Mouse (Mus musculus): Measurements from ENCODE around the gene Epp13. TPM values are rescaled to one million over a fixed set of nuclear protein-coding genes. Genes with fewer than 3 reads are reported as not detected.
"Not testable (repeated sequence)": the region's sequence is repeated elsewhere in the genome, so short reads cannot be mapped to it uniquely, and the experiment has no call there.

Gene Epp13
- total RNA-seq (2021), result not detected

DNA sequence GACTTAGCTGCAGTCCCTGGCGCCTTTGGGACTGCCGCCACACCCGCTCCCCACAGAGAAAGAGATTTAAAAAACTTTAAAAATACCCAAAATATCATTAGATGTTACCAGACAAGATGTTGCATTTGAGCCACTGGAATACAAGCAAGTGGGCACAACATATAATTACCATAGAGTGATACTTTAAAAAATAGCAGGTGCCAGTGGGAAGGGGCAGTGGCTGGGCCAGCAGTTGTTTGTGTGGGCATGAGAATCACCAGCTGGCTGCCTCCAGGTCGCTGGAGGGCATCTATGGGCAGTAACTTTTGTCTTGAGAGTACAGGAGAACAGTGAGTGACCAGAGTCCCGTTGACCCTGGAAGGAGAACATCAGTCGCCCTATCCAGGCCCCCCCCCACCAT is at the start of gene Epp13:
Epp13 (plus strand) TSS at position 301 of the 400 bp plus-strand sequence.
- DNase-seq, result no peak

DNA sequence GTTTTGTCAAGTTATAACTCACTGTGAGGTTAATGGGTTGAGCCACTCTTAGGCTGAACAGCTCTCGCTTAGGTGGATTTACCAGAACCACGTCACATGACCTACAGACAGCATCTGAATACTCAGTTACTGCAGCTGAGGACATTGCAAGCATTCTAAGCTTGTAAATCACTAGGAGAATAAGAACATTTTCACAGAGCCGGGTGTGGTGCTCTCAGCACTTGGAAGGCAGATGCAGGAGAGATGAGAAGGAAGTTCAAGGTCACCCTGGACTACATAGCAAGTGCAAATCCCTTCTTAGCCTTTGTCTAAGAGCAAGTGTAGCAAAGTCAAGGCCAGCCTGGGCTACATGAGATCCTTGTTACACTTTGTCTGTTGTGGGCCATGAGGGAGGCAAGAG is 48.3 kb upstream of the Epp13 start:
- DNase-seq, result no peak

DNA sequence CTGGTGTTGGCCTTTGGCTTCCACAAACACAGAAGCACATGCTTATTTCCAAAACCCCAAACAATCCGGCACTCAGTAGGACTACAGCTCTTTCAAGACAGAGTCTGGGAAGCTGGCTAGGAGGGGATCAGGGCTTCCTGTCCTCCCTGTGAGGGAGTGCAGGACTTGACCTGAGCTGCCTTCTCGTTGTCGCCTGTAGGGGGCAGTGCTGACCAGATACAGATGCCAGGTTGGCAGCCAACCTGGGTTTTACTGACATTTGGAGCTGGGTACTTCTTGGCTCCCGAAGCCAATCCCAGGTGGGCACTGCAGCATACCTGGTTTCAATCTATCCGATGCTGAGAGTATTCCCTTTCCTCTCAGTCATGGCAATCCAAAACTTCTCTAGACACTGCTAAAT is 39.4 kb upstream of the Epp13 start:
- DNase-seq, result no peak

DNA sequence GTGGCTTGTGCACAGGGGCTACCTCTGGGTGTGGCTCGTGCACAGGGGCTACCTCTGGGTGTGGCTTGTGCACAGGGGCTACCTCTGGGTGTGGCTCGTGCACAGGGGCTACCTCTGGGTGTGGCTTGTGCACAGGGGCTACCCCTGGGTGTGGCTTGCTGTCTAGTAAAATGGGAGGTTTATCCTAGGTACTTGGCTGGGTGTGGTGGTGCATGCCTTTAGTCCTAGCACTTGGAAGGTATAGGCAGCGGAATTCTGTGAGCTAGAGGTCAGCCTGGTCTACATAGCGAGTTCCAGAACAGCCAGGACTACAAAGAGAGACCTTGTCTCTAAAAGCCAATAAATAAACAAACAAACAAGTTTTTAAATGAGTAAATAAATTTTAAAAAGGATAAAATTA is 37.8 kb upstream of the Epp13 start:
- DNase-seq, result not testable (repeated sequence)

DNA sequence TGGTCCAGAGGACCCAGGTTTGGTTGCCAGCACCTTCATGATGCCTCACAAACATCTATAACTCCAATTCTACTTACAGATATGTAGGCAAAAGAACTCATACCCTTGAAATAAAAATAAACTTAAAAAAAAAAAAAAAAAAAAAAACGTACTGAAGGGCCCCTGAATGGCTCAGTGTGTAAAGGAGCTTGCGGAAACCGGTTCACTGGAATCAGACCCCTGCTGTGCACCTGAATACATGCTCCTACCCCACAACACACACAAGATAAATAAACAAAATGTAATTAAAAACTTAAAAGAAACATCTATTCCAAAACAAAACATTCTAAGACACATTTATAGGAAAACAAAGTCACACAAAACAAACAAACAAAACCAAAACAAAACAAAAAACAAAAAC is 32.4 kb upstream of the Epp13 start:
- no peak for DNase-seq

DNA sequence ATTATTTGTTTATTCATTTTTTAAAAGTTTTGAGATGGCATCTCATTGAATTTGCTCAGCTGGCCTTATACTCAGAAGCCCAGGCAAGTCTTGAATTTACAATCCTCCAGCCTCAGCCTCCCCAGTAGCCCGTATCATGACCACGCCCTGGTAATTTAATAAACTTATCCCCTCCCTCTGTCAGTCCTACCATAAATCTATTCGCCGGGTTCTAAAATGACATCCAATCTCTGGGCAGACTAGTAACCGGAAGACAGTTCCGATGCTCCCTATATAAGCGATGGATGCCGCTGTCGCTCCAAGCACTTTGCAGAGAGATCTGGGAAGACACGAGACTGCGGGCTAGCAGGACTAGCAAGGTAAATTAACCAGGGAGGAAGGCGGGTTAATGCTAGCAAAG is 30.5 kb upstream of the Epp13 start, which contains the start of gene Zscan5b:
Zscan5b (plus strand) TSS at position 301 of the 400 bp plus-strand sequence.
- no peak for DNase-seq

DNA sequence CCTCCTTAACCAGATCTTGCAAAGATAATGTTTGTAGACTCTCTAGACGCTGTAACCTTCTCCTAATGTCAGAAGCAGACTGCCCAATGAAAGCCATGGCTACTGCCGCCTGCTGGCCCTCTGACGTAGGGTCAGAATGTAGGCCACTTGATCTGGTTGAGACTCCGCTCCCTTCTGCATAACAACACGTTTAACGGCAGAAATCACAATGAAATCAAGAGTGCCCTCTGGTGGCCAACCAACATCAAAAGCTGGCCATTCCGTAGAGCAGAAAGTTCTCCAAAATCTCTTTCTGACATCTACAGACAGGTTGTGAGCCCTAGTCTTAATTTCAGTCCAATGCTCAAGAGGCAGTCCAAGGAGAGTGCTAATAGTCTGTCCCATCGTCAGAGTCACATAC is 24.0 kb upstream of the Epp13 start:
- peak in 1 of 2 experiments; percentile 4 for DNase-seq

DNA sequence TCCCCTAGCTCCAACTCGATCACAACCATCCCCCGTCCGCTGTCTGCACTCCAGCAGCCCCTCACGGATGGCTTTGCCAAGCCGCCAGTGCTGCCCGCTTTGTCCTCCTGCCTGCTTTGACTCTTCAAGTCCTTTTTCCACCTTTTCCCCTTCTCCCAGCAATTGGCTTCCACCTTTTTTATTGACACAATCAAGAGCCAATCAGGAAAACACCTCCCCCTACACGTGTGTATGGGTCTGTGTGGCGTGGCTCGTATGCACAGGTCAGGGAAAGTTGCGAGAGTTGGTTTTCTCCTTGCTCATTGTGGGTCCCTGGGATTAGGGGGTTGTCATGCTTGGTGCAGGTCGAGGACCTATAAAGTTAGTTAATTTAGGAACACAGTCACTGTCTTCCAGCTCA is 12.7 kb upstream of the Epp13 start:
- no peak for DNase-seq

DNA sequence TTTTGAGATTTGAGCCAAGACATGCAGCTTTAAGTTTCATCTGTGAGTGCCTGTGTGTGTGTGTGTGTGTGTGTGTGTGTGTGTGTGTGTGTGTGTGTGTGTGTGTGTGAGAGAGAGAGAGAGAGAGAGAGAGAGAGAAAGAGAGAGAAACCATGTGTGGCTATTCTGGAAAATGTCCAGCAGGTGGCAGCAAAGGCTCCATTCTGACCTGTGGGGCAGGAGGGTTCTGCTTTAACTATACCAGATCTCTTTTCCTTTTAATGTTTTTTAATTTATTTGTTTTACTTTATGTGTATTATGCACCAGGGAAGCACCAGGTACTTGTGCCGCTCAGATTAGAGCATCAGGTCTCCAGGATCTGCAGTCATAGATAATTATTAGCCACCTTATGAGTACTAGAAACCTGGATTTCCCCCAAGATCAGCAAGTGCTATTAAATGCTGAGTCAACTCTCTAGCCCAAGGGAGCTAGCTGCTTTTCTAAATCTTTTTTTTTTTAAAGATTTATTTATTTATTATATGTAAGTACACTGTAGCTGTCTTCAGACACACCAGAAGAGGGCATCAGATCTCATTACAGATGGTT is 11.6 kb upstream of the Epp13 start:
- DNase-seq, result peak in 1 of 2 experiments; percentile 5

DNA sequence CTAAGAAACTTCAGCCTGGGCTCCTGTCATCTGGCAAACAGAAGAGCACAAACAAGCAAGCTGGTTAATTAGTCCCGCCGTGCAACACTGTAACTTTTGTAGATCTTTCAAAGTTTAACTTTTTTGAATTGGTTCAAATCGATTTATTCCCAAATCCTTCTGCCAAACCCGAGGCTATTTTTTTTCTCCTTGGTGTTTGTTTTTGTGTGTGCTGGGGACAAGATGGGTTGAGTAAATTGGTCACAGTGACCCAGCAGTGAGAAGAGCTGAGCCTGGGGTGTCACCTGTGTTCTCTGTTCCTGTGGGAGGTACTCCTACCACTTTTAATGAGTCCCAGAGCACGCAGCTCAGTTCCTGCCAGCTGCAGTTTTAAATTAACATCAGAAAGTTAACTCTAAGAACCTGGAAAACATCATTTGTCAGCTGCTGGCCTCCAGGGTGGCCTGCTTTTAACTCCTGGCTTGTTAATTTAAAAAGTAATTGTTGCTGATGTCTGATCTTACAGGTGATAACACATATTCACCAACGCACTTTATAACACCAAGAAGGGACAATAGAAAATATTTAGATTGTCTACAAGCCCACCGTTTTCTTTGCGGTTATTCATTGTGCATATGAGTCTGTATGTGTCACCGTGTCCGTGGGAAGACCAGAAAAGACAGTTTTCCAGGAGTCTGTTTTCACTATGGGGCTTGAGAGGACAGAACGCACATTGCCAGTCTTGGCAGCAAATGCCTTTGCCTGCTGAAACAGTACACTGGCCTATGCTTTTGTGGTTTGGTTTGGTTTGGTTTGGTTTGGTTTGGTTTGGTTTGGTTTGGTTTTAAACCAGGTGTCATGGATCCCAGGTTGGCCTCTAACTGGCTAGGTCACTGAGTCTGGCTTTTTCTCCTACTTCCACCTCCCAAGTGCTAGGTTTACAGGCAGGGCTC is 7.9 kb upstream of the Epp13 start:
- no peak for DNase-seq

DNA sequence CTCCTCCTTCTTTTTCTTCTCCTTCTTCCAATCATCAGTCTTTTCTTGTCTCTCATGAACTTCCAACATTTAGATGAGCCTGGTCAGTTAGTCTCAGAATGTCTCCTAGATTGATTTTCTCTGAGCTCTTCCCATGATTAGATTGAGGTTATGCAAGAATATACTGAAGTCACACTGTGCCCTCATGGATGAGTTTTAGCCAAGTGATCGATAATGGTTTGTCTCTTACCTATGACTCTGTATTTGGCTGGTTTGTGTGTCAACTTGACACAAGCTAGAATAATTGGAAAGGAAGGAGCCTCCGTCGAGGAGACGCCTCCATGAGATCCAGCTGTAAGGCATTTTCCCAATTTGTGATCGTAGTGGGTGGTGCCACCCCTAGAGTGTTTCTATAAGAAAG is 1.9 kb downstream of the Epp13 start:
- DNase-seq, result no peak

DNA sequence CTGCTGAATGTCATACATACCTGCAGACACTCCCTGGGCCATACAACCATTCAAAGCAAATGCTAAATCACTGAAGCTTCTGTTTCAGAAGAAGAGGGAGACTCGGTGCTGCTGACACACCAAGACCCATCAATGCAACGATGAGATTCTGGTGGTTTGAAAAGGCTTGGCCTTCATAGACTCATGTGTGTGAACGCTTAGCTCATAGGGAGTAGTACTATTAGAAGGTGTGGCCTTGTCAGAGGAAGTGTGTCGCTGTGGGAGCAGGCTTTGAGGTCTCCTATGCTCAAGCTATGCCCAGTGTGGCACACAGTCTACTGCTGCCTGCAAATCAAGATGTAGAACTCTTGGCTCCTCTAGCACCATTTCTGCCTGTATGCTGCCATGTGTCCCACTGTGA is 4.9 kb downstream of the Epp13 start:
- no peak for DNase-seq

DNA sequence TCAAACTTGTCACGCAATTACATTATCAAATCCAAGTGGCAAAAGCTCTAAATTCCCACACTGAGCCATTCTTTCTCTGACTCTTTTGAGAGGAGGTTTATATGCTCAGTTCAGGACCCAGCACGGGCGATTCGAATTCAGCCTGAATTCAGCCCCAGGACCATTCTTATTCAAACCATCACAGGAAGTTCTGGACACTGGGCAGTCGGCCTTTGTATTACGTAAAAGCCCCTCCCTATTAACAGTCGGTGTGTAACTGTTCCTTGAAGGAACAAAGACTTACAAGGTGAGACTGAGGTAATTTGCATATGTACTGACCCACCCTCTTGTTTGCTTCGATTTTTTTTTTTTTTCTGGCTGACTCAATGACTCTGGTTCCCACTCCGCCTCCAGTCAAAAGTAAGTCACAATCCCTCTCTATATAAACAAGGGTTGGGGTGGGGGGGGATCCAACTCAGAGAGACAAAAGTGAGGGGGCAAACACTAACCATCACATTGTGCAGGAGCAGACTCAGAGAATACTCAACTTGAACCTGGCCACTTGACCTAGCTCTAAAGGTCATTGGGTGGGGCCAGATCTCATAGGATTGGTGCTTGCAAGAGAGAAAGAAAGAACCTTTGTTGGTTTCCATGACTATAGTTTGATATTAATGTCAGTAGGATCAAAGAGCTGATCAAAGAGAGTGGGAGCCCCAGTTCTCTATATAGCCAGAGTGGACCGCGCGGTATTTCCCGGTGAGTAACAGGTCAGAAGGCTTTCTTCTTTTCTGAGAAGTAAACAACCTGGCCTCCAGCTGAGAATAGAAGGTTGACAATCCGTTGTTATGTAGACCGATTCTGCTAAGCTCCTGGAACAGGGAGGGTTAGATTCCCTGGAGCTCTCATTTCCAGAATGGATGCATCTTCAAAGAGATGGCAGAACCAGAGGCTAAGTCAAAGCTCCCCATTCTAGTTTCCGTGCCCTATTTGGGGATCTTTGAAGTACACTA is 6.0 kb downstream of the Epp13 start:
- no peak for DNase-seq

DNA sequence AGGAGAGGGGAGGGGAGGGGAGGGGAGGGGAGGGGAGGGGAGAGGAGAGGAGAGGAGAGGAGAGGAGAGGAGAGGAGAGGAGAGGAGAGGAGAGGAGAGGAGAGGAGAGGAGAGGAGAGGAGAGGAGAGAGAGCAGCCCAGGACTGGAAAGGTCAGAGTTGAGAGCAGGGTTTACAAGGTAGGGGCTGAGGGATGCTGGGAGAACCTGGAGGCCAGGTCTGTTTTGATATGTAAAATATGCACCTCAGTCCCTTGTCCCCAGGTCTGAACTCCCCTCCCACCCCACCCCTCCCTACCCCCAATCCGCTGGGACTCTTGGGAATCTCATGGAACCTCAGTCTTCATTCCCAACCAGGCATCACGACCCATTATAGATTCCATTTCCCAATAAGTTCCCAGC is 7.5 kb downstream of the Epp13 start:
- DNase-seq, result not testable (repeated sequence)

DNA sequence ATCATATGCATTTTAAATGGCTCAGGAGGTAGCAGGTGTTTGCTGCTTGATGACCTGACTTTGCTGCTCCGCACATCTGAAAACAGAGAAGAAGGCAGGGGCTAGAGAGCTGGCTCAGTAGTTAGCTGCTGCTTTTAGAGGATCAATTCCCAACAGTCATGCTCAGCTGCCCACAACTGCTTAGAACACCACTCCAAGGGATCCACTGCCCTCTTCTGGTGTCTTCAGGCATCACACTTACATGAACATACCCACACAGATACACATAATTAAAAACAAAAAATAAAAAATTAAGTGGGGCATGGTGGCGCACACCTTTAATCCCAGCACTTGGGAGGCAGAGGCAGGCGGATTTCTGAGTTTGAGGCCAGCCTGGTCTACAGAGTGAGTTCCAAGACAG is 9.6 kb downstream of the Epp13 start:
- no peak for DNase-seq

DNA sequence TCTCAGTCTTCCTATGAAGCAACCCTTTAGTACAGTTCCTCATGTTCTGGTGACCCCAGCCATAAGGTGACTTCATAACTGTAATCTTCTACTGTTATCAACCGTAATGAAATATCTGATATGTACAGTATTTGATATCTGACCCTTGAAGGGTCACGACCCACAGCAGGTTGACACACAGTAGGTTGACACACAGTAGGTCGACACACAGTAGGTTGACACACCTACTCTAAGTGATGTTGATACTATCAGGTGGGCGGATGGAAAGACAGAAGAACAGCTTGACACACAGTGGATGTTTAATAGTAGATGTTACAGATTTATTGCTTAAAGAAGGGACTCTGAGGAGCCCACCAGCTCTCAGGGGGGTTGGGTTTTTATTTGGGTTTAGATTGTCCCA is 10.5 kb downstream of the Epp13 start:
- no peak for DNase-seq

DNA sequence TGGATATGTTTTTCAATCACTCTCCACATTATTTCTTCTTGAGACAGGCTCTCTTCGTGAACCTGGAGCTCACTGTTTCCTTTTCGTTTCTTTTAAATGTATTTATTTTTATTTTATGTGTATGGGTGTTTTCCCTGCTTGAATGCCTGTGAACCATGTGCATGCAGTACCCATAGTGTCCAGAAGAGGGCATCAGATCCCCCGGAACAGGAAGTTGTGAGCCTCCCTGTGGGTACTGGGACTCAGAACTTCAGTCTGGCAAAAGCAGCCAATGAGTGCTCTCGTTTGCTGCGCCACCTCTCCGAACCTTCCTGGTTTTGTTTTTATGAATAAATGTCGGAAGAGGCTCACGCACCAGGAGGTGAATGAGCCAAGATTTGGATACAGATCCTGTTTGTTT is 13.2 kb downstream of the Epp13 start:
- DNase-seq, result no peak

DNA sequence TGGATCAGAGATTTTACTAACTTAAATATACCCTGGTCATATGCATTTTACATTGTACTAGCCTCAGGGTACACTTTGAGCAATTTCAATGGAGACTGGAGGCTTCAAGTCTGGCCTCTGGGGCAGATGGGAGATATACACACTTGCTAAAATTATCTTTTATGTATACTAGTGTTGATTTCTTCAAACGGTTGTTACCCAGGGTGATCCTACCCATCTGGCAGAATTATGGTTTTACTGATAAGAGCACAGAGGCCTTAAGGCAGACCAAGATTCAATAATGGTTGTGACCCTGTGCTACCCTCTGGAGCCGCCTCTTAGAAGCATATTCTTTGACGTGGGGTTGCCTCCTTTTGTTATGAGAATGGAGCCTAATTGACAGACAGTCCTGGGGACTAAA is 25.4 kb downstream of the Epp13 start:
- DNase-seq, result no peak

DNA sequence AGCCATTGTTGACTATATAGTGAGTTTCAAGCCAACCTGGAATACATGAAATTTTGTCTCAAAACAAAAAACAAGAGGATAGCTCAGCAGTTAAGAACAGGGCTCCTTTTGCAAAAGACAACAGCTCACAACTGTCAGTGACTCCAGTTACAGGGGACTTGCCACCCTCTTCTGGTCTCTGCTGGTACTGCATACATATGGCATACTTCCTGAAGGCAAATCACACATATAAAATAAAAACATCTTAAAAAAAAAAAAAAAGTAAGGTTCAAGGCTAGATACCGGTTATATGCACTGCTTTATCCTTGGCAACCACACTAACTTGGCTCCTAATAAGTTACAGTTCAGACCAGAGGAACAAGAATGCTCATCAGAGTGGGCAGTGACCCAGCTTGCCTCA is 30.2 kb downstream of the Epp13 start:
- peak in 1 of 2 experiments; percentile 72 for DNase-seq

DNA sequence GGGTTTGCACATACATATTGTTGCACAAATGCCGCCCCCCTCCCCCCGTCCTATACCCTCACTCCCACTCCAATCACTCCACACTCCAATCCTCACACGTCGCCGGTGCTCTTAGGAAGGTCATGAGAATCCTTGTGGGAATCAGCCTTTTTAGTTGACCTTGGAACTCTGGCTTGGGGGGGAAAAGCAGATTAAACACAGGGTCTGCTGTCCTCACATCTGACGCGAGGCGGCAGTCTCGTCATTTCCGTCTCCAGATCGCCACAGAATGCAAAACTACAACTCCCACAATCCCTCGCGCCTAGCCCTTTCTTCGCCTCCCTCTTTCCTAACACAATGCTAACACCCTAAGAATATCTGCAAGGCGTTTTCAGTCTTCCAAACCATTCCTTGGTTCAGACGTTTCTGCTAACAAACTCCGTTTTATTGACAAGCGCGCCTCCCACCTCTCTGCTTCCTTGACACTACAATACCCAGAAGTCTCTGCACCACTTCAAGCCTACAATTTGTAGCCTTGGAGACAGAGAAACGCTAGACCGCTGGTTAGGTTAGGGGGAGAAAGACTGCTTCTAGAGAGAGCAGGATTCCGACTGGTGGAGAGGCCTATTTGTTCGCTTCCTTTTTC is 31.1 kb downstream of the Epp13 start:
- DNase-seq, result peak; percentile 81 to 82

DNA sequence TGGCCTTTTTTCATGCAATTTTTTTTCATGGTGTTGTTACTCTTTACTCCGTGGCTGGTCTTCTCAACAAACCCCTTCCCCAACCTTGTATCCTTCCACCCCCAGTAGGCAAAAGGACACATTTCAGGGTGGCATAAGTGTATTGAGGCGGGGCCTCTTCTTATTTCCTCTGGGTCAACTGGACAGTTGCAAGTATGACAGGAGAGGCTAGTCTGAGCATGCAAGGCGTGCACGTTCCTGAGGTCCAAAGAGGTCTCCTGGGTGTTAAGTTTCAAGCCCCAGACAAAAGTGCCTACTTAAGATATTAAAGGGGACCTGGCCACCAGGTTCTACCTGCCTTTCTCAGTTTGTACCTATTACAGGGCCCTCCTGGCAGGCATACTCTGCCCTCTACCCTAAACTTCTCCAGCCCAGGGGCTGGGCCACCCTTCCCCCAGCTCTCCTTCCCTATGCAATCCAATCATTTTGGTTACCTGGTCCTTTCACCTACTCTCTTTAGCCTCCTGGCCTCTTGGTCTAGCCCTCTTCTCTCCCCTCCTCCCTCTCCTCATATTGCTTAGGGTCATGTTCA is 32.0 kb downstream of the Epp13 start:
- no peak for DNase-seq

DNA sequence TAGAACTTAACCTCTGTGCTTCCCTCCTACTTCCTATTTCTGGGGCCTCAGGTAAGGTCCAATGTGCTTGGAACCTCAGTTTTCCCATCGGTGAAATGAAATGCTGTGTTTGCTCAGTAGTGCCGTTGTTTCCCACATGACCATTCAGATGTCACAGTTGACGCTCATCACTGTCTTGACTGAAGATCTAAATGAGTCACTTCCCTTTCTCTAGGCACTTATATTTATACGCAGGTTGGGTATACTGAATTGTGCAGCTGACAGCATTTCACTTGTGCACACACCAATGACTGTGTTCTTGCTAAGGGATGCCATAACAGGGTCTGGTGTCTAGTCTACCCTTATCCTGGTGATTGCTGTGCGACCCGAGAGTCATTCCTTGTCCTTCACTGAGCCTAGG is 32.9 kb downstream of the Epp13 start:
- DNase-seq, result no peak
